Mouse (Mus musculus) inflammation-experienced regulatory T-cells (primary cell): ENCODE measurements around the gene Arfgap2. TPM values are rescaled to one million over a fixed set of nuclear protein-coding genes. Genes with fewer than 3 reads are reported as not detected.

ENCODE experiments used
- polyA plus RNA-seq, 2 experiments: library from polyadenylated mRNA; unstranded; fragments of 100-300 nt; shearing (Covaris generic); gene quantifications; one replicate each; pipeline ENCODE4 v1.2.1; 2017

The Arfgap2 gene
- polyA plus RNA-seq, result 100 to 1,000 TPM; 109 to 121 TPM

GRCm38 (mm10) chr2:91264711-91265681 lies at the start of gene Arfgap2:
Gene Arfgap2 (plus strand): TSS chr2:91264974.

DNA sequence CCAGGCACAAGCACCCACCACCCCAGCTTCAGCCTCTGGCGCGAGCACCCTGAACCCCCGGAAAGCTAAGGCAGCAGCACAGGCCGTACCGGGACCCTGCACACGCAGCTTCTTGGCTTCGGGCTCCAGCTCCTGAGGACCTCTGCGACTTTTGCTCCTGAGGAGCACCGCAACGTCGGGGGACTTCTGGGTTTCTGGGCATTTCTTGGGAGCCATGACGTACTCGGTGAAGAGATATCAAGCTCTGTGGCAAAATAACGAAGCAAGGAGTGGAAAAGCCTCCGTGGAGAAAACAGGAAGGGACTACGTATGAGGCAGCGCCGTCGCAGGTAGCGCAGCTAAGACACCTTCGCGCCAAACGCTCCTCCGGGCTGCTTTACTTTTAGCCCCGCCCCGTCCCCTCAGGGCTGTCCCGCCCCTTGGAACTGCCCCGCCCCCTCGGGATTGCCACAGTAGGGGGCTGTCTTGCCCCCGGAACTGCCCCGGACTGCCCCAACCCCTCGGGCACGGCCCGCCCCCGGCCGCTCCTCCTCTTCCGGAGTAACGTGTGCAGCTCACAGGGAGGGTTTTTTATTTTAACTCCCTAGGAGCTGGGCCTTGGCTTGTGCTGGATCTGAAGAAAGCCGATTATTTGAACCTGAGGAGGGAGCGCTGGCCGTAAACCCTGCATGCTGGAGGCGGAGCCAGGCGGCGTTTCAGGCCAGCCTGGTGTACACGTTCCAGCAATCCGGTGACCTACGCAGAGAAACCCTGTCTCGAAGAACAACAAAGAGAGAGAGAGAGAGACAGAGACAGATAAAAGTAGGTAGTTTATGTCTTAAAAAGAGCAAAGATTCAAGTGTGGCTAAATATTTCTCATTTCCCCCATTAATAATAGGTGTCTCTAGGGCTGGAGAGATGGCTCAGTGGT lies 27.9 kb upstream of the Arfgap2 start, which contains the start of gene Ddb2:
Ddb2 (minus strand) TSS at position 382 of the 910 bp plus-strand sequence.

GRCm38 (mm10) chr2:91255661-91256150 lies 9.1 kb upstream of the Arfgap2 start, which contains the start of gene Pacsin3:
Gene Pacsin3 (plus strand): TSS chr2:91255954.

Other genes with a start within 250 kb of the Arfgap2 start
- gene Rapsn, start 229.4 kb upstream of the Arfgap2 start, polyA plus RNA-seq, result 1 to 10 TPM; 1.2 to 9.4 TPM
- gene Psmc3, start 211.0 kb upstream of the Arfgap2 start, polyA plus RNA-seq, result 100 to 1,000 TPM; 257 to 287 TPM
- gene Slc39a13, start 194.6 kb upstream of the Arfgap2 start, polyA plus RNA-seq, result 10 to 100 TPM; 45.1 to 53.8 TPM
- 1 to 10 TPM in 1 of 2 experiments, under 1 TPM in 1; 0.53 to 5.9 TPM for gene Spi1, start 182.6 kb upstream of the Arfgap2 start, polyA plus RNA-seq
- gene Mybpc3, start 146.8 kb upstream of the Arfgap2 start, polyA plus RNA-seq, result under 1 TPM; 0.13 to 0.82 TPM
- gene Madd, start 81.1 kb upstream of the Arfgap2 start, polyA plus RNA-seq, result 100 to 1,000 TPM; 117 to 151 TPM
- gene Nr1h3, start 62.1 kb upstream of the Arfgap2 start, polyA plus RNA-seq, result 1 to 10 TPM in 1 of 2 experiments, under 1 TPM in 1; 0.27 to 2.1 TPM
- gene Acp2, start 62.1 kb upstream of the Arfgap2 start, polyA plus RNA-seq, result 10 to 100 TPM; 18.0 to 19.7 TPM
- gene Ddb2, start 28.0 kb upstream of the Arfgap2 start, polyA plus RNA-seq, result 10 to 100 TPM; 78.2 to 90.7 TPM
- gene Pacsin3, start 9.0 kb upstream of the Arfgap2 start, polyA plus RNA-seq, result 1 to 10 TPM; 1.4 to 1.9 TPM
- gene 1110051M20Rik, start 179.7 kb downstream of the Arfgap2 start, polyA plus RNA-seq, result 10 to 100 TPM; 12.5 to 23.5 TPM
- under 1 TPM; 0.17 to 0.89 TPM for gene Lrp4, start 192.5 kb downstream of the Arfgap2 start, polyA plus RNA-seq